Mouse (Mus musculus) liver, embryonic 13.5 days (tissue): Measurements from ENCODE around the gene Lrp3. TPM values are rescaled to one million over a fixed set of nuclear protein-coding genes. Genes with fewer than 3 reads are reported as not detected.
A peak's percentile ranks its signal among the peaks of the same experiment; 100 is the strongest.
"Not testable (repeated sequence)": the region's sequence is repeated elsewhere in the genome, so short reads cannot be mapped to it uniquely, and the experiment has no call there.

Experiments
- ATAC-seq: fragments of 200-750 bp; cut with Nextera tagmentation; 2 replicates; pipeline ENCODE4 v1.8.0; 2017; ENCODE audit warnings: low read depth, mild to moderate bottlenecking, moderate number of reproducible peaks, moderate library complexity
- DNase-seq: peaks from one replicate; pipeline ENCODE4 v3.0.0; 2022
- H3K27ac ChIP-seq: fragments of 300-500 bp; sonication (generic); 2 replicates; pipeline ENCODE4 v1.5.1; 2015; ENCODE audit warnings: moderate library complexity, mild to moderate bottlenecking, inconsistent platforms
- H3K27me3 ChIP-seq: fragments of 300-500 bp; sonication (generic); 2 replicates; pipeline ENCODE4 v1.6.1; 2015; ENCODE audit warnings: mild to moderate bottlenecking, inconsistent platforms
- H3K36me3 ChIP-seq: fragments of 300-500 bp; sonication (generic); 2 replicates; pipeline ENCODE4 v1.6.1; 2015; ENCODE audit warnings: mild to moderate bottlenecking, inconsistent platforms
- H3K4me1 ChIP-seq: fragments of 300-500 bp; sonication (generic); replicated peaks from 2 replicates; pipeline ENCODE4 v1.6.1; 2015; ENCODE audit warnings: inconsistent platforms
- H3K4me2 ChIP-seq: fragments of 300-500 bp; sonication (generic); 2 replicates; pipeline ENCODE4 v1.6.1; 2015; ENCODE audit warnings: inconsistent platforms, mild to moderate bottlenecking, moderate library complexity
- H3K4me3 ChIP-seq: fragments of 300-500 bp; sonication (generic); replicated peaks from 2 replicates; pipeline ENCODE4 v1.5.1; 2015; ENCODE audit warnings: mild to moderate bottlenecking, inconsistent platforms
- H3K9ac ChIP-seq: fragments of 300-500 bp; sonication (generic); 2 replicates; pipeline ENCODE4 v1.6.1; 2015; ENCODE audit warnings: mild to moderate bottlenecking, inconsistent platforms
- H3K9me3 ChIP-seq: fragments of 300-500 bp; sonication (generic); replicated peaks from 2 replicates; pipeline ENCODE4 v1.6.1; 2016; ENCODE audit warnings: inconsistent platforms
- WGBS: fragments of 180-500 bp; shearing (Covaris S2); methylation state at CpG from one replicate; pipeline ENCODE4 v1.1.7; 2015; ENCODE audit not compliant: insufficient replicate concordance; 5-methylcytosine and 5-hydroxymethylcytosine counted together
- polyA plus RNA-seq: library from polyadenylated mRNA; unstranded; fragments of >200 nt; fragmentation: Nextera tagmentation; extraction: Ambion mirVana; gene quantifications from 2 replicates; pipeline ENCODE4 v1.2.1, GENCODE M21; 2015

The Lrp3 gene
- 0.38 and 0.50 TPM in 2 replicates for polyA plus RNA-seq

- H3K4me1 ChIP-seq: no peaks in the 10 kb centered on the region
- peak within 1 kb of the TSS; percentile 62 for H3K4me2 ChIP-seq
- H3K27me3 ChIP-seq: peaks cover 58% of the 10 kb centered on the region
- H3K9ac ChIP-seq: peak within 1 kb of the TSS; percentile 39
- no peak within 1 kb of the TSS for H3K27ac ChIP-seq
- DNase-seq (no peak), ATAC-seq (peak; percentile 64)
- H3K36me3 ChIP-seq: no peaks in the 10 kb centered on the region
- WGBS: under 1% methylated on average over 49 of the region's 53 CpGs
- H3K9me3 ChIP-seq: no peaks in the 10 kb centered on the region
- peak within 1 kb of the TSS; percentile 55 for H3K4me3 ChIP-seq
These were observed at the start of gene Lrp3 for GRCm38 (mm10) chr7:35215225-35215624. TSS of gene Lrp3 (minus strand) at chr7:35215498.

- DNase-seq: peak; percentile 13
- H3K4me3 ChIP-seq: no peak overlapping the region
- no peak for ATAC-seq
- H3K9ac ChIP-seq: no peak overlapping the region
- no peaks in the 10 kb centered on the region for H3K36me3 ChIP-seq
- H3K4me1 ChIP-seq: peaks cover 12% of the 10 kb centered on the region; the same call in 1 of the 2 replicates
- H3K9me3 ChIP-seq: no peaks in the 10 kb centered on the region; the same call in 1 of the 2 replicates
- H3K27me3 ChIP-seq: peaks cover 8% of the 10 kb centered on the region; the same call in 1 of the 2 replicates
- no peak overlapping the region for H3K4me2 ChIP-seq
- WGBS: 9% methylated on average over 7 of the region's 7 CpGs
- H3K27ac ChIP-seq: no peak overlapping the region
These were observed 49.4 kb upstream of the Lrp3 start for GRCm38 (mm10) chr7:35264746-35265145.

GRCm38 (mm10) chr7:35263595-35264489 lies 48.5 kb upstream of the Lrp3 start:
- H3K36me3 ChIP-seq: no peaks in the 10 kb centered on the region
- 57% methylated on average over 15 of the region's 15 CpGs for WGBS
- no peak for ATAC-seq

GRCm38 (mm10) chr7:35259384-35259783 lies 44.1 kb upstream of the Lrp3 start:
- Histone ChIP-seq H3K4me3 (no peak overlapping the region), H3K27ac (no peak overlapping the region), H3K4me1 (no peaks in the 10 kb centered on the region), H3K9me3 (no peaks in the 10 kb centered on the region), H3K36me3 (no peaks in the 10 kb centered on the region), H3K4me2 (no peak overlapping the region), H3K9ac (no peak overlapping the region), H3K27me3 (peaks cover 10% of the 10 kb centered on the region; the same call in 1 of the 2 replicates)
- no peak for DNase-seq
- ATAC-seq: no peak
- WGBS: 73% methylated on average over 8 of the region's 8 CpGs

More at GRCm38 (mm10) chr7:35263595-35264489, 48.5 kb upstream of the Lrp3 start:
- Histone ChIP-seq H3K4me2 (no peak overlapping the region), H3K9ac (no peak overlapping the region), H3K4me3 (no peak overlapping the region), H3K27ac (no peak overlapping the region), H3K27me3 (peaks cover 8% of the 10 kb centered on the region; the same call in 1 of the 2 replicates), H3K9me3 (no peaks in the 10 kb centered on the region; the same call in 1 of the 2 replicates), H3K4me1 (peaks cover 3% of the 10 kb centered on the region; the same call in 1 of the 2 replicates)
- no peak for DNase-seq

GRCm38 (mm10) chr7:35258294-35258693 lies 43.0 kb upstream of the Lrp3 start:
- Histone ChIP-seq H3K27me3 (peaks cover 10% of the 10 kb centered on the region; the same call in 1 of the 2 replicates), H3K4me1 (no peaks in the 10 kb centered on the region), H3K36me3 (no peaks in the 10 kb centered on the region), H3K4me3 (no peak overlapping the region), H3K4me2 (no peak overlapping the region), H3K9ac (no peak overlapping the region), H3K9me3 (no peaks in the 10 kb centered on the region), H3K27ac (no peak overlapping the region)
- ATAC-seq (no peak), DNase-seq (no peak)
- 54% methylated on average over 7 of the region's 7 CpGs for whole genome bisulfite sequencing

- ATAC-seq (no peak), DNase-seq (no peak)
- Histone ChIP-seq H3K4me1 (peaks cover 5% of the 10 kb centered on the region; the same call in 1 of the 2 replicates), H3K9ac (no peak overlapping the region), H3K9me3 (no peaks in the 10 kb centered on the region), H3K27ac (no peak overlapping the region), H3K36me3 (no peaks in the 10 kb centered on the region), H3K4me2 (0 out of 2 replicates have a peak overlapping the region, but pooled peaks have one; percentile 12), H3K27me3 (peaks cover 2% of the 10 kb centered on the region; the same call in 1 of the 2 replicates), H3K4me3 (no peak overlapping the region)
- WGBS: 20% methylated on average over 12 of the region's 13 CpGs
These were observed 36.8 kb upstream of the Lrp3 start for GRCm38 (mm10) chr7:35252041-35252558.

GRCm38 (mm10) chr7:35237935-35238334 lies 22.6 kb upstream of the Lrp3 start:
- ATAC-seq, H3K27ac ChIP-seq, H3K36me3 ChIP-seq, H3K9me3 ChIP-seq, H3K4me2 ChIP-seq, H3K27me3 ChIP-seq, DNase-seq, H3K9ac ChIP-seq, H3K4me3 ChIP-seq: not testable (repeated sequence)
- H3K4me1 ChIP-seq: peaks cover 19% of the 10 kb centered on the region
- 56% methylated on average over 2 of the region's 3 CpGs for WGBS

- no peaks in the 10 kb centered on the region for H3K36me3 ChIP-seq
- ATAC-seq: 0 out of 2 replicates have a peak, but pooled peaks have one; percentile 30
- no peak overlapping the region for H3K27ac ChIP-seq
- no peaks in the 10 kb centered on the region for H3K9me3 ChIP-seq
- peak overlapping the region; percentile 28; the same call in 1 of the 2 replicates for H3K9ac ChIP-seq
- peak; percentile 47 for DNase-seq
- H3K4me1 ChIP-seq: peaks cover 19% of the 10 kb centered on the region
- H3K4me2 ChIP-seq: peak overlapping the region; percentile 80
- peak overlapping the region; percentile 65 for H3K4me3 ChIP-seq
- 23% methylated on average over 9 of the region's 9 CpGs for WGBS
- H3K27me3 ChIP-seq: no peaks in the 10 kb centered on the region
These were observed 20.0 kb upstream of the Lrp3 start for GRCm38 (mm10) chr7:35235308-35235707.

- under 1% methylated on average over 45 of the region's 45 CpGs for WGBS
- H3K4me2 ChIP-seq: peak overlapping the region; percentile 80
- H3K27ac ChIP-seq: peak overlapping the region; percentile 69
- H3K36me3 ChIP-seq: no peaks in the 10 kb centered on the region
- no peaks in the 10 kb centered on the region for H3K9me3 ChIP-seq
- DNase-seq: peak; percentile 93
- peak overlapping the region; percentile 72 for H3K9ac ChIP-seq
- H3K27me3 ChIP-seq: no peaks in the 10 kb centered on the region
- peaks cover 19% of the 10 kb centered on the region for H3K4me1 ChIP-seq
- peak; percentile 91 for ATAC-seq
- H3K4me3 ChIP-seq: peak overlapping the region; percentile 65
These were observed 19.3 kb upstream of the Lrp3 start for GRCm38 (mm10) chr7:35234361-35235245.

- Histone ChIP-seq H3K9ac (peak overlapping the region; percentile 72), H3K36me3 (no peaks in the 10 kb centered on the region), H3K4me1 (peaks cover 19% of the 10 kb centered on the region), H3K9me3 (no peaks in the 10 kb centered on the region), H3K4me2 (peak overlapping the region; percentile 80), H3K27ac (no peak overlapping the region; the same call in 1 of the 2 replicates), H3K27me3 (no peaks in the 10 kb centered on the region), H3K4me3 (peak overlapping the region; percentile 65)
- ATAC-seq (no peak), DNase-seq (peak; percentile 11)
- WGBS: 51% methylated on average over 12 of the region's 12 CpGs
These were observed 18.6 kb upstream of the Lrp3 start for GRCm38 (mm10) chr7:35233861-35234260.
